Mouse (Mus musculus) liver (tissue): ENCODE measurements at regions not wholly inside any gene's neighbourhood (a gene's known extent, or its start where the extent isn't known, plus 50 kb on each side); places are given as distances from the start of the nearest gene placed in this dataset.

Experiments
- DNase-seq: peaks from one replicate; pipeline ENCODE4 v3.0.0-alpha.2; 2020; ENCODE audit warnings: mixed read lengths

DNA sequence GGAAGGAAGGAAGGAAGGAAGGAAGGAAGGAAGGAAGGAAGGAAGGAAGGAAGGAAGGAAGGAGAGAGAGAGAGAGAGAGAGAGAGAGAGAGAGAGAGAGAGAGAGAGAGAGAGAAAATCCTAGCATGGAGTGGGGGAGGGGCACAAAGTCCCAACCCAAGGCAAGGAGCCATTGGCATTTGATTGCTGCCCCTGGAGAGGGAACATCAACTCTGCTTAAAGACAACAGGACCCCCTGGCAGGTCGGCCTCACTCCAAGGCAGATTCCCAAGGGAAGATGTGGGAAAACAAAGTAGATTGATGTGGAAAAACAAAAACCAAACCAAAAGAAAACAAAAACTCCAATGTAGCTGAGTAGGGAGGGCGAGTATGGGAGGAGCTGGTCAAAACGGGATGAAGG, 49.9 kb upstream of the Fzd10 start:
- no peak for DNase-seq

DNA sequence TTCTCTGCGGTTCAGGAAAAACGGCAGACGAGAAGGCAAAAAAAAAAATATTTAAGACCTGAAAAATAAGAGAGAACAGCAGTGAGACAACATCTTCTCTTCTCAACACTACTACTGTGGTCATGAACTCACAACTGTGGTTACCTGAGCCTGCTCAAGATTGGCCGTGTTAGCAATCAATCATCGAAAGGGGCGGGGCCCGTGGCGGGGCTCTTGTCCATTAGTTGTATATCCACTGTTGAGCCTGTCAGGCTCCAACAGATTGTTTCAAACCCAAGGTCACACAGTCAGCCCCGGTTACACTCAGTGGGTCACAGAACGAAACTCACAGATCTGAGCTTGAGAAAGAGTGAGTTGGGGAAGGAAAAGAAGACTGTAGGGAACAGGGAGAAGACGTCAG, 50.8 kb upstream of the Fzd10 start:
- no peak for DNase-seq

DNA sequence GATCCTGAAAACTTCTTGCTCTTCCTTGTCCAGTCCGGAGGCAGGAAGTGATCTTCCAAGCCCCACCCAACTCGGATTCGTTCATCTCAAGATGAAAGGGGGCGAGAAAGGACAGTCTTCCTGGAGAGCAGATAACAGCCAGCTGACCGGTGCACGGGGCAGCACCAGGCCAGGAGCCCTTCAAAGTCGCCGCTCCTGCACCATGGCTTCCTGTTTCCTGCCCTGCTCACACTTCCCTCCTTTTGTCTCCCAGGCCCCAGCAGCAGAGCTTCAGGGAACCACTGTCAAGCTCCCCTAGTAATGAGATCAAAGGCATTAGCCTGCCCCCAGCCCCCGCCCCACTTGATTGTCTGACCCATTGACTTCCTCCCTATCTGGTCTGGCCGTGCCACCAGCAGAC, 58.6 kb upstream of the Fzd10 start:
- DNase-seq = peak; percentile 17

DNA sequence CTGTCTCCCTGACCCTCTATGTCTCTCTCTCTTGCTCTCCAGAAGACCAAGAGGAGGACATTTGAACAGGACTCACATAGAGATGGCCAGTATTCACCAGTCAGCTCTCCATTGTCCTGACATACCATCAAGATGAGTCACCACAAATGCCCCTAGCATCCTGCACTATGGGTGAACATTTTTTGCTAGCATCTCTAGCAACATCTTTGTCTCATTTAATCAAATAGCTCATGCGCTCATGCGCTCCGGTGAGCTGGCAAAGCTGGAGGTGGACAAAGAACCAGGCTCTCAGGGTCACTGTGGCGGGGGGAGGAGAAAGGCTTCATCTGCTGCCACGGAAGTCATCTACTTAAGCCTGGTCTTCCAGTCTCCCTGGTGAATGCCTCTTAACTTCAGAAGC, 62.0 kb upstream of the Fzd10 start:
- DNase-seq = no peak

DNA sequence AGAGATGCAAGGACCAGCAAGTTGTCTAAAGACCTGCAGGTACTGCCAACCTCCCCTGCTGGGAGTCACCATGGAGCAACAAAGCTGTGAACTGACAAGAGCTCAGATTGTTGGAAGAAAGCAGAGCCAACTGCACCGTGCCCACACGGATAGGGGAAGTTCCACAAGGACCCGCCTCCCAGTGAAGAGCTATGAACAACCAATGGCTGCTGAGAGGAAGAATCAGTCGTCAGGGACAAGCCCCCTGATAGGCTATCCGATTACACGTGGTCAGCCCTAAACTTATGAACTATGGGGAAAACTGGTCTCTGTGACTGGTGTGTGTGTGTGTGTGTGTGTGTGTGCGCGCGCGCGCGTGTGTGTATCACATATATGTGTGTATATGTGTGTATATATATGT, 63.4 kb upstream of the Fzd10 start:
- no peak for DNase-seq

DNA sequence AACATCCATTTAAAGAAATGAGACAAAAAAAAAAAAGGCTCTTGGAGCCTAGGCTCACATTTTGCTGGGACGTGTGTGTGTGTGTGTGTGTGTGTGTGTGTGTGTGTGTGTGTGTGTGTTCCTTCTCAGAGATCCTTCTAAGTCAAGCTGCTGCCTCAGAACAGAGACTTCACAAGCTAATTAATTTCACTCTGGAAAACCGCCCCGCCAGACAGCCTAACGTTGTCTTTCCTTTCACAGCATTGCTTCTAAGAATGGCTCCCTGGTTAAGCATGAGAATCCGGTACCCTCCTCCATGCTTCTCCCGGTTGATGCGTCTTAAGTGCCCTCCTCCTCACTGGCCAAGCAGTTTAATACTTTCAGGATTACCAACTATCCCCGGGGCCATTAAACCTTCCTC, 64.3 kb upstream of the Fzd10 start:
- DNase-seq = no peak

DNA sequence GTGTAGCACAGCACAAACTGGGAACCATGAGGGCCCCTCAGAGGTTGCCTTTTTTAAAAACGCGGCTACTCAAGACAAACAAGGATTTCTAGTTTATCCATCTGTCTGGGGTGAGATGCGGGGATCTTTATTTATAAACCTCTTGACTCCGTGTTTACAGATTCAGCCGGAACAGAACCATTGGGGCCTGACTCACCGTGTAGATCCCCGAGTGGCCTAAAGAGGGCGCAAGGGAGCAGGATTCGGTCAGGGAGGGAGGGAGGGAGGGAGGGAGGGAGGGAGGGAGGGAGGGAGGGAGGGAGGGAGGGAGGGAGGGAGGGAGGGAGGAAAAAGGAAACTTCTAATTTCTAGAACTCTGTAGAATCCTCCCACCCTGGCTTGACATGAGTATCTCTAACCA, 73.4 kb upstream of the Fzd10 start:
- no peak for DNase-seq

DNA sequence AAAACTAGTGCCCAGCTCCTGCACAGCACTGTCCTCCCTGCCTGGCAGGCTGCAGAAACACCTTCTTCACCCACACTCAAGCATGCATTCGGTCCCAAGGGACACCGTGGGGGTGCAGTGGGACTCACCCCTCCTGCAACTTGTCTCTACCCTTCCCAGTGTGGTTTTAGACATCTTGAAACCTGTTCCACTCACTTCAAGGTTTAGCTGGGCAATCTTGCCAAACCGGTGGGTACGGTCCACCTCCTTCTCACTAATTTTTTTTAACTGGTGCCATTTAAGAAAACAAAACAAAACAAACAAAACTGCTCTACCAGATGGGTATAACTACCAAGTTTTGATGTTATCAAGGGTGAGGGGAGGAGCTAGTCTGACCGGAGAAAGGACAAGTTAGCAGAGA, 74.2 kb upstream of the Fzd10 start:
- no peak for DNase-seq

DNA sequence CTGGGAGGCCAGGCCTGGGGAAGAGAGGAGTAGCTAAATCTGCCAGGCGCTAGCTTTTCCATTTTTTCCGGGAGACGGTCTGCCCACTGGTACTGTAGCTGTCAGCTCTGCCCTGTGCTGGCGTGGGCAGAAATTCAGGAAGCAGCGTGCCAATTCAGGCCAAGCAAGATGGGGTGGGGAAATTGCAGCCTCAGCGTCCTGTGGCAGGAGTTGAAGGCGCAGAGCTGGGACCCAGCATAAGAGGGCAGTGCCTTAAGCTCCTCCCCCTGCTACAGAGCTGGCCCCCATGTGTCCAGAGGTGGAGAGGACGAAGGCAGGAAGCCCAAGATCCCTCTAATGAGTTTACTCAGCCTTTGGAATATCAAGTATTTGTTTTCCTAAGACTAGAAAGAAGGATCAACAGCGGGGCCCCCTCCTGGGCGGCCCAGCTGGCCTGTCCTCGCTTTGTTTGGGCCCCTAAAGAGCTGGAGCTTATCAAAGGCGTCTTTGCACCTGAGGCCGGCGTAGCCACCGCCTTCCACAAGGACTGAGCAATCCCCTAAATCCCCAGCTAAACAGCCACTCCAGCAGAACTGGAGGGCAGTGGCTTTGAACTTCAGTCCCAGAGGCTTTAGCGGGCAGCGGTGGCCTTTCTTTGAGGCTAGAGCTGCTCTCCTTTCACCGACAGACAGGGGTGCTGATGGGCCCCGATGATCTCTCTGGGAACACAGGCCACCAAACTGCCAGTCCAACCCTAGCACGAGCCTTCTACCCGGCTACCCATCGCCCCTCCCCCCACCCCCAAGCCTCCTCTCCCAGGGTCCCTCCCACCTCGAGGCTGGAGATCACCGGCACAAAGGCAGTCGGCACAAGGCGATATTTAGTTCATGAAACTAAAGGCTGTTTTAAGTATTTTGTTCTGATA, 76.0 kb upstream of the Fzd10 start:
- no peak for DNase-seq

DNA sequence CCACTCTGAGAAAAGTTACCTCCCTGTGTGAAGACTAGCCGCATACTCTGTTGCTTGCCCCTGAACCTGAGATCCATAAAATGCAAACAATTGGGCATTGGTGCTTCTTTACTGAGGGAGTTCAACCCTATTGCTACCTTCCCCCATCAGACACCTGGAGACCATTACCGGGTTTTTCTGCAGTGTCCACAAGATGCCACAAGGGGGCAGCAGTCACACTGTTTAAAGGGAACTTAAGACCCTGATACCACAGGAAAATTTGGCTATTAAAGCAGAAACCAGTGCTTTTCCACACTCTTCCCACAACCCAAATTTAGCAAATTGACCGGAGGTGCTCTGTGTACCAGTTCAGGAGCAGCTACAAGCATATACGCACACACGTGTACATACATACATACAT, 78.0 kb upstream of the Fzd10 start:
- DNase-seq = peak; percentile 49

DNA sequence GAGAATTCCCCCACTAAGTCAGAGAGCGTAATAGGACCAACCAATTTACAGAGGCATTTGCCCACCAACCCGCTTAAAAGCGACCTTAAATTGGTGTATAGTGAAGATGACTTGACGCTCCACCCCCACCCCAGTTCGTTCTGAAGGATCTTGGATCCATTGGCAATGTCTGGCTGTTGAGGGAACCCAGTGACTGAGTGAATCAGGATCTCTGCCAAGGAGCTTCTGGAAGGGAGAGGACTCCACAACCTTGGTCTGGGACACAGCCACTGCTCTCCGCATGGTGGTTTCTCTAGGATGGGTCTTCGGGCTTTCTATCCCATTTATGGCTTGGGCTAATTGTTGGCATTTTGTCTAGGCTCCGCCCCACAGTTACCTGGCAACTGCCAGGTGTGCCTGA, 83.3 kb upstream of the Fzd10 start:
- no peak for DNase-seq

DNA sequence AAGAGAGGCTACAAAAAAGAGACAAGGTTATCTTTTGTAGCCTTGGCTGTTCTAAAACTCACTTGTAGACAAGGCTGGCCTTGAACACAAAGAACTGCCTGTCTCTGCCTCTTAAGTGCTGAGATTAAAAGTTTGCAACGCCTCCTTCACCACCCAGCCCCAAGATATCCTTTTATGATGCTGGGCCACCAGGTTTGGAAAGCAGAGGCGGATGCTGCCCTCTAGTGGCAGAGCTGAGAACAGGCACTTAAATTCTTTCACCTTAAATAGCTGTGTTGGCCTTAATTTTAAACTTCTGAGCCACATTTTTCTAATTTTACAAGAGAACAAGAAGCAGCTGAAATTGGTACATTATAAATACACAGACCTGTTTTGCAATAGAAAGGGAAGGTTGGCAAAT, 82.5 kb upstream of the Tmem132d start:
- DNase-seq = peak; percentile 17

DNA sequence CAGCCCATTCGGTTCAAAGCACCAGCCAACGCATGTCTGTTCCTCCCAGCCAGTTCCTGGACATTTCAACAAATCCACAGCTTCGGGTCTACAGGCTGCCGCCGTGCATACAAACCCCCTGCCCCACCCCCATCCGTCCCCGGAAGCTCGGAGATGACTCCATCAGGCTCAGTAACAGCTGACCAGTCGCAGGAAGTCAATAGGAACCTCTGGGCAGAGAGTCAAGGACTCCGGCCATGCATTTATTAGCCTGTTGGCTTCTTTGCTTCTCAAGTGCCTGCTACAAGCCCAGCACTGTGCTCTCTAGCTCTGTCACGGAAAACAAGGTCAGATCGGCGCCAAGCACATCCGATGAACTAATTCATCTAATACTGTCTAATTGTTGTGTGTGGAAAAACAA, 80.4 kb upstream of the Tmem132d start:
- no peak for DNase-seq

DNA sequence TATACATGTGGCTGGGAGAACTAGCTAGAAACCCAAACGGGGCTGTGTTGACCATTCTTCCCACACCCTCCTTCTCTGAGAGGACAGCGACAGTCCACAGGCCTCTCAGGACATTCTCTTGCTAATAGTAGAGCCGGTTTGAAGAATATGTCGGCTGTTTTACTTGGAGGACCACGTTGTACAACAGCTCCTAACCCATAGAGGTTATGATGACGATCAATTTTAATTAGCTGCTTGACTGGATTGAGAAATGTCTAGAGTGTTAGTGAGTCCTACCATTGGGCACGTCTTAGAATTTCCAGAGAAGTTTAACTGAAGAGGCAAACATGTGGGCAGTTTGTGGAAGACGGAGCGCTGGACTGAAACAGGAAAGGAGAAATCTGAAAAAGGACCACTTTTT, 79.7 kb upstream of the Tmem132d start:
- no peak for DNase-seq

DNA sequence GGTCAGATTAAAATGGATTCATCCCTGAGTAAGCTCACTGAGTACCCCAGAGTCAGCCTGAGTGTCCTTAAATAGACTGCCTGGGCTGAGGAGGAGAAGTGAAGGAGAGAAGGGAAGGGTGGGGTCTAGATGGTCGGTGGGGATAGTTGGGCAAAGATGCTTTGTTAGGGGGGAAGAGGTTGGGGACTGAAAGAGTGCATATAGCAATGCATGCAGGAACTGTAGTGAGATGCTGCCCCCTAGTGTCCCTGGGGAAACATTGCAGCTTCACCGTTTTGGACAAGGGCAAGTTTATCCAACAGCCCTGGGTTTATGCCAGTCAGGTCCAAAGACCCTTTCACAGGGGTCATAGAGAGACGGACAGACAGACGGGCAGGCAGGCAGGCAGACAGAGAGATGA, 71.6 kb upstream of the Tmem132d start:
- no peak for DNase-seq

DNA sequence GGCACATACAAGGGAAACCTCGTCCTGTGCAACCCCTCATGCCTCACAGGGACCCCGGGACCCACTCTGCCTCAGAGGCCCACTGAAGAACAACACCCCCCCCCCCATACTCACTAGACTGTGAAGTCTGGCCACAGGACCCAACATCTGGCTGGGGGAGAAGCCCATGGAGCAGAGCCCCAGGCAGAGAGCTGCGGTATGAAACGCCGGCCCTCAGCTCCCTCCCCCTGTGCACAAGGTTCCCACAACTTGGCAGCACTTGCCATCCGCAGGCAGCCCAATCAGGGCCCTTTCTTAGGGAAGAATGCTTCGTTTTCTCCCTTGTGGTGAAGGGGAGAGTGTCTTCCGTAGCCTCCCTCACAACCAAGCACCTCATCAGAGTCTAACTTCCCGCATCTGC, 66.6 kb upstream of the Tmem132d start:
- DNase-seq = no peak

DNA sequence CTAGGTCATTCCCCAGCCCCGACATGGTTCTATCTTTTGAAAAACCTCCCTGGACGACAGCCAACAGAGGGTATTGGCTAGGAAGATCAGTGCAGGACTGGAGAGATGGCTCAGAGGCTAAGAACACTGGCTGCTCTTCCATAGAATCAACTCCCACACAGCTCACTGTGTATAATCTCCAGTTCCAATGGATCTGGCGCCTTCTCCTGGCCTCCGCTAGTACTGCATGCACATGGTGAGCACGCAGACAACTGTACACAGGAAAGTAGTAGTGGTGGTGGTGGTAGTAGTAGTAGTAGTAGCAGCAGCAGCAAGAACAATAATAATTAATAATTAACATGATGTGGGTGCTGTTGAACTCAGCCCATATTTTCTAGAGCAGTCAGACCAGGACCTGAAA, 66.2 kb upstream of the Tmem132d start:
- no peak for DNase-seq

DNA sequence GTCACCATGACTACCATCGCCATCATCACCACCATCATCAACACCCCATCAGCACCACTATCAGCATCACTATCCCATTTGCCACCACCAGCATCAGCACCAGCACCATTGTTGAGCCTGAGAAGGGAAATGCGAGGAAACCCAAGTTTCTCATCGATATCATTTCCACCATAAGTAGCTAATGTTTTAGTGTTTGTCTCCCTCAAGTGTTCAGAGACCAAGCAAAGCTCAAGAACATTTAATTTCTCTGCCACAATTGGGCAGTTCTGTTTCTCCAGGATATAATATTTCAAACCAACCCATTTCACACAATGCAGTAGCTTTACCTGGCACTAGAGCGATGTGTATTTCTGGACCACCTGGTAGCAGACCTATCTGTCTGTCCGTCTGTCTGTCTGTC, 59.7 kb upstream of the Tmem132d start:
- DNase-seq = no peak

DNA sequence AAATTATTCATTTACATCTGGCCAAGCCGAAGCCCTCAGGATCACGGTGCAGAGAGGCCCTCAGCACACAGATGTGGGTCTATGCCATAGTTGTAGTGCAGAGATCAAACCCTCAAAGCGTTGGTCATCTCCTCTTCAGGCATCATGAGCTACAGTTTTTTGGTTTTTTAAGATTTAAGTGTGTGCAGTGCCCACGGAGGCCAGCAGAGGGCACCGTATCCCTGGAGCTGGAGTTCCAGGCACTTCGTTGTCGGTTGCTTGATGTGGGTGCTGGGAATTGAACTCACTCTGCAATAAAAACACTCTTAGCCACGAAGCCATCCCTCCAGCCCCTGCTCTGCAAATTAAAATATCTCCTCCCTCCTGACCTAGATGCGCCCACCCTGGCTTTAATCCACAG, 58.3 kb upstream of the Tmem132d start:
- no peak for DNase-seq

DNA sequence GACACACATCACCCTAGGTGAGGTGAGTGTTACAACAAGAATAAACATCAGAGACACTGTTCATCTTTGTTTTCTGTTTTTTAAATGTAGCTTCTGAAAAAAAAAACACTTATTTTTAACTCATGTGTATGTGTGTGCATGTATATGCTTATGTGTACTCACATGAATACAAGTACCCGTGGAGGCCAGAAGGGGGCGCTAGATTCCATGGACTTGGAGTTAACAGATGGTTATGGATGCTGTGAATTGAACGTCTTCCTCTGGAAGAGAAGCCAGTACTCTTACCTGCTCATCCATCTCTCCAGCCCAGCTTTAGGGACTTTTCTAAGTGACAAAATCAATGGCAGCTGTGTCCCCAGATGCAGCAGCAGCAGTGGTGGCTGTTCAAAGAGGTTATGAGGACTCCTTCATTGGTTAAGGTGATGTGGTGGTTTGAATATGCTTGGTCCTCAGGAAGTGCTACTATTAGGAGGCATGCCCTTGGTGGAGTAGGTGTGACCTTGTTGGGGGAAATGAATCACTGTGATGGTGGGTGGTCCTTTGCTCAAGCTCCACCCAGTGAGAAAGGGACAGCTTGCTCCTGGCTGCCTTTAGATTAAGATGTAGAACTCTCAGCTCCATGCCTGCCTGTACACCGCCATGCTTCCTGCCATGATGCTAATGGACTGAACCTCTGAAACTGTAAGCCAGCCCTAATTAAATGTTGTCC, 56.1 kb upstream of the Tmem132d start:
- no peak for DNase-seq

DNA sequence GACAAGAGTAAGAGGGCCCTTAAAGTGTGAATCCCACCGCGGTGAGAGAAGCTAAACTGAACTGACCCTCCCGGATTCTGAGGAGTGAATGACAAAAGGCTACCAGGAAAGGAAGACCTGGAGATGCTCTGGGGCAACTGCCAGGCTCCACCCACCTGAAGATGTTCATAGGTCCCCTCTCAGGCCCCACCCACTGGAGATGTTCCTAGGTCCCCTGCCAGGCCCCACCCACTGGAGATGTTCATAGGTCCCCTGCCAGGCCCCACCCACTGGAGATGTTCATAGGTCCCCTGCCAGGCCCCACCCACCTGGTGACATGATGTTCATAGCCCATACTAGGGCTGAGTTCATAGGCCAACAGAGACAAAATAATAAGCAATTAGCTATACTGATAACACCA, 54.5 kb upstream of the Tmem132d start:
- no peak for DNase-seq

DNA sequence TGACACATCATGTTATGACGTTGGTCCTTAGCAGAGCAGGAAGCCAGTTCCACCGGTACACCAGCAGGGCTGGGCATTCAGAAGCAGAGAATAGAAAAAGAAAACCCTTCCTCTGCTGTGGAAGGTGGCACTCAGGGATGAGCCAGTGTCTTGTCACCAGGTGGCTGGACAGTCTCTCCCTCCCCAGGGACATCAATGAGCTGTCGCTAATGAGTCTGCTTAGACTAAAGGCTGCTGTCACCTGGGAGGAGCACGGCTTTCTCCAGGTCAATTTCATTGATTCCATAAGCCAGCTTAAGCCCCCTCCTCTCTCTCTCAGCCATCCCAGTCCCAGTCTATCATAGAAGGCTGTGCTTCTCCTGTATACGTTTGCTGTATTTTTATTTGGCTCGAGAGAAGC, 51.2 kb upstream of the Tmem132d start:
- DNase-seq = no peak

DNA sequence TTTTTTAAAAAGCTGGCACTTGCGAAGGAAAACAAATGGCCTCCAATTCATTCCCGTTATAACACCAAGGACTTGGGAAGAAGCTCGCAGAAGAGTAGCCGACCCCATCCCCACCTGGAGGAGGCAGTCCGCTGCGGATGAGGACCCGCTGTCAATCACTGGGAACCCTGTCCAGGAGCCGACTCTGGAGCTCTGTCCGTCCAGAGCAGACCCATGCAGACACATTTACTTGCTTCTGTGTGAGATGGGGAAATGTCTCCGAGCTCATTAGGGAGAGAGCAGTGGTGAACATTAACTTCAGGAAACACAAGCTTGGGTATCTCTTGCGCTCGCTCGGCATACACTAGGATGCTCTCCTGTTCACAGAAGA, 50.5 kb upstream of the Tmem132d start:
- DNase-seq = no peak

DNA sequence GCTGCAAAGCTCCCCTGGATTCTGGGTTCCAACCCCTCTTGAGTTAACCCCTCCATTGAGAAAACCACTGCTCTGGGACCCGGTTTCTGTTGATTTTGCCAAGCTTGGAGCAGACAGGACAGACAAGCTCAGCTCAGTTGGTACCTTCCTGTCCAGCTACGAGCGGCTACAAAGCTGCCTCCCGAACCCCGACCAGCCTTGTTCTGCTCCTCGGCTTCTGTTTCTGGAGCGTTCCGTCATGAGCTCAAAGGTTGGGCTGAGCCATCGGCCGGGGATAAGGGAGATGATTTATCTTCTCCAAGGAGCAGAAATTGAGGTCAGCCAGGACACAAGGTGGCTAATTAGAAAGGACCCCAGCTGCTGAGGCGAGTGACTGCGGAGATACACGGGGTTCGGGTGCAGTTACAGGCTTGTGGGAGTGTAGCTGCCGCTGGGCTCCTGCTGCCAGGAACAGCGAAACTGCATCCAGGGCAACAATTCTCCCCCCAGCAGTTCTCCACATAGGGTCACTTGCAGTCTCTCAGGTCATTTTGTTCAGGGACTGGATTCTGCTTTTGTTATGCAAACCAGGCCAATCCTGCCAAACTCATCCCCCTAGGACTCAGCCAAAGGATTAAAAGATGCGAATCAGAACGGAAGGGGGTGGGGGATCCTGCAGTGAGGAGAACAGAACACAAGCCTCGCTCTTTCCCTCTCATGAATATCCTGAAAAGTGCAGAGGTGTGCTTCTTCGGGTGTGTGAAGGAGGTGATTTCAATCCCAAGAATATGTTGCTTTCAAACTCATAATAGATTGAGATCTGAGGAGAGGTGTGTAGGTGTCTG, 50.0 kb upstream of the Tmem132d start:
- DNase-seq = no peak
